Mouse (Mus musculus) liver, adult 2 months (tissue): ENCODE measurements around the gene Pilrb2.
"Not testable (repeated sequence)": the region's sequence is repeated elsewhere in the genome, so short reads cannot be mapped to it uniquely, and the experiment has no call there.

Experiments used
- CTCF ChIP-seq: fragments of 200-500 bp; IDR thresholded peaks from 2 replicates; pipeline ENCODE4 v1.5.1; 2011; ENCODE audit warnings: low read depth, low read length, control low read depth
- POLR2A ChIP-seq: fragments of 200-500 bp; IDR thresholded peaks from 2 replicates; pipeline ENCODE4 v1.6.1; 2011; ENCODE audit warnings: low read length, control low read depth; ENCODE audit not compliant: insufficient read depth; ENCODE audit errors: extremely low read depth

- not testable (repeated sequence) for TF ChIP-seq CTCF, POLR2A
Observed at GRCm38 (mm10) chr5:137871644-137872380, at the start of gene Pilrb2.
